Mouse (Mus musculus) right cerebral cortex, postnatal 14 days (tissue): Measurements from ENCODE around the gene Ephb3.

Experiments
- DNase-seq: peaks from one replicate; pipeline ENCODE4 v3.0.0; 2022

Gene Ephb3

DNA sequence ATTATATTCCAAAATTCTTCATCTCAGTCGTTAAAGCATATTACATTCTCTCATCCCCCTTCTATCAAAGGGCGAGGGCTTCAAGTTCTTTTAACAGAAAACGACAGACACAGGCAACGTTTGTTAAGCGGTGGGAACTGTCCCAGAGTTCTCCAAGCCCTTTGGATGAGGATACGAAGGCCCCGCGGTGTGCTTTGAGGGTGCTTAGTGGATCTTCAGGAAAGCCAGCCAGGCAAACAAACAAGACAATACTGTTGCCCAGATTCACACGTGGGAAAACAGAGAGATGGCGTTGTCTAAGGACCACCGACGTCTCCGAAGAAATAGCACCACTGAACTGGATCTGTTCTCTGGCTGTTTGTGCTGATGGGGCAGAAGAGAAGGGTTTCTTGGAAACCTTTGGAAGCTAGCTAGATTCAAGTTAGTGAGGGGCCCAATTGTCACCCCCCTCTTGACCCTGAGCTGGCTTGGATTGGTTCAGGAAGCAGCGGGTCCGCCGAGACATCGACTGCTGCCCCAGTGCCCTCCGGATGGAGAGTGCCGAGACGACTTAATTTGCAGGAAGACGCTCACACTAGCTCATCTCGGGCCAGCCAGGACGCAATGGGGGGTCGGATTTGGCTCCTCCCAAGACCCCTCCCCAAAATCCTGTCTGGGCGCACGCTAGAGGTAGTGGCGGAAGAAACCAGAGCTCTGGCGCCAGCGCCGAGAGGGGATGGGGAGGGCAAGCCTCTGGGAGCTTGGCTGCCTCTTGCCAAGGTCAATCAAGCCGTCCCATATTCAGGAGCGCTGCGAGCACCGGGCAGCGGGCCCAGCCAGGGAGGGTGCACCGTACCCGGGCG, 43.5 kb downstream of the Ephb3 start:
- peak; percentile 36 for DNase-seq

DNA sequence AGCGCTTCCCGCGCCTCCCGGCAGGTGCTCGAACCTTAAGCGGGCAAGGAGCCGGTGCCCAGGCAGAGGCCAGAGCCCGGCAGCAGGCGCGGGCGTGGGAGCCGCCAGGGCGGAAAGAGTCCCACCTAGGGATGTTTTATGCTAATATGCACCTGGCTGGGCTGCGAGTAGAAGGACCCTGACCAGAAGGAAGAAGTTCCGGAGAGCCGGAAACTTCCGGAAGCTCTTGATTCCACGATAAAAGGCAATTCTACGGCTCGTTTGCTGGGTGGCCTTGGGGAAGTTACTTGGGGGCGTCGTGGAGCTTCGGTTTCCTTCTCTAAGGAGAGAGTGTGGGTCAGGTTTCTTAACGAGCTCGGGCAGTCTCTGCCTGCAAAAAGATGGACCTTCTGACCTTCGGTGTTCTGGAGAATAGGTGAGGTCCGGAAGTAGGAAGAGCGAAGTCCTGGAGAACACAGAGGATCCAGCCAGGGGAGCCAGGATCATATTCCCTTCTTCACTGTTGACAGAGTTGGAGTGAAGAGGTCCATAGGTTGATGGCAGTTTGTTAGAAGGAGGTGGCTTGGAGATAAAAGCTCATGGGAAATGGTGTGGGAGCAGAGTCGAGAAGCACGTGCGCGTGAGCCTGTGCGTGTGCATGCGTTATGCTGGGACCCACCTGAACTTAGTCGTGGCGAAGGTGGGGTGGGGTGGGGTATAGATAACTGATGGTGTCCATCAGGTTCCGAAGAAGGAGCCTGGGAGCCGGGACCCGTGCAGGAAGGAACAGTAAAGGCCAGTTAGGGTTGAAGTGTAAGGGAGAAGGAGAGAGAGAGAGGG, 44.4 kb downstream of the Ephb3 start:
- no peak for DNase-seq

DNA sequence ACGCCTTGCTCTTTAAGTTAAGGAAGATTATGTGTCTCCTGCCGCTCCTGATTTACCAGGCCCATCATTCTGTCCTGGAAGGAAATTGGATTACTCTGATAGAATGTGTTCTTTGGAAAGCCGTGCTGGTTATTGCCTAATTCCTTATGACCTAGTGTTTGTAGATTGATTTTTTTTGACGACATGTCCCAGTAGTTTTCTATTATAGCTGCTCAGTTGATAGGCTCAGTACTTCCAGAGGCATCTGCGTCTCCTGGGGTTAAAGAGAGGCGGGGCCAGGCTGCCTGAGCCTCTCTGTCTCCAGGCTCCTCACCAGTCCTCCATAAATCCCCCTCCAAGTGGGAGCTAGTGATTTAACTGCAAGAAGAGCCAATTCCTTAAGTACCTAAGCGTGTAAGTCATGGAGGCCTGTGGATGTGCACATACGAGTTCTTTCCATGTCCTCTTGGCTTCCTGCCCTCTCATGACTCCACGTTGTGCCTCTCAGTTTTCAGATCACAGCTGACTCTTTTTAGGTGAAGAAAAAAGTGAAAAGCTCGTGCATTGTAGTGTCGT, 47.9 kb downstream of the Ephb3 start:
- no peak for DNase-seq

DNA sequence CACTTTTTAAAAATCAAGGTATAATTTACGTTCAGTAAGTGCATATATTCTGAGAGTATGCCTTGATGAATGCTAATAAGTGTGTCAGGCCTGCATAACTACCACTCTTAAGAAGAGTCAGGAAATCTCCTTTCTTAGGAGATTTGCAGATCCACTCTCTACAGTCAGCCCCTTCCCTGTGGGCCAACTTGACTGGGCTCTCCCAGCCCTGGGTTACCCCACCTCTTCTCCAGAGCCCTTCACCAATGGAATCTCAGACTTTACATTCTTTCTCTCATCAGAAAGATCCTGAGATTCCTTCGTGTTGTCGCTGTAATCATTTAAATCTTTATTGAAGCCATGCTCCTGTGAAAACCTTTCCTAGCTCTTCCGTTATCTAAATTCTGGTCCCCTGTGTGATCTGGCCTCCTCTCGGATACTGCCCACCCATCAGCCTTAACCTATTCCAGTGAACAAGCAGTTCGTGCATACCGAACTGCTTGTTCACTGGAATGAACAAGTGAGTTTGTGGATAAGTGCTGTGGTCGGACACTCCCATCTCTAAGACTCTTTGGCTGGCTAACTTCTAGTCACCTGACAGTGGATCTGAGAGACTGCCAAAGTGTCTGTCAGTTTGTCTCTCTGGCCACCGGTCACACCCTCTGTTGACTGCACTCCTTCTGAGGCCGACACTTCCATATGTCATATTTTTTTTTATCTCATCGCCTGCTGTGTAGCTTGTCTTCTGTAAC, 51.2 kb downstream of the Ephb3 start:
- DNase-seq = no peak

DNA sequence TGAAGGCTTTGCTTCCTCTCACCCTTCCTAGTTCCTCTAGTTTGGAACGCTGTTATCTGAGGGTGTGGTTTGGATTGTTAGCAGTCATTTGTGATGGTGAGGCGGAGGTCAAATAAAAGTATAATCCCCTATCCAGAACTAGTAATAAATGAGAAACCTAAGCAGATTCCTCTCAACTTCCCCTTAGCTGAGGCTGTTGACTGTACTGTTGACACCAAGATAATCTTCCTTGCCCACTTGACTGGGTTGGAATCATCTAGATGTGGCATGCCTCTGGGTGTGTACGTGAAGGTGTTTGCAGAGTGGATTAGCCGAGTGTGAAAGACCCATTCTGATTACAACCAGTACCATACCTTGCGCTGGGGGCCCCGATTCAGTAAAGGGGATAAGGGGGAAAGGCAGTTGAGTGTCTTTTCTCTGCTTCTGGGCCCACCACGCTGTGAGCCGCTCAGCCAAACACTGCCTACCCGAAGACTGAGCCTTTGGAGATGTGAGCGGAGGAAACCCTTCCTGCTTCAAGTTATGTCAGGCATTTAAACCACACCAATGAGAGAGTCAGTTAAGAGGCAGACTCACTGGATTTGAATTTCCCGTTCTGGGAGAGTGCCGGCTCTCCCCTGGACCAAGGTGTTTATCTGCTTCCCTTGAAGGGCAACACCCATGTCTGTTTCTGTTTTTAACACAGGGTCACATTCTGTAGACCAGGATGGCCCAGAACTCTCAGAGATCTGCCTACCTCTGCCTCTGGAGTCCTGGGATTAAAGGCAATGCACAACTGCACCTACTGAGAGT, 52.2 kb downstream of the Ephb3 start:
- no peak for DNase-seq

DNA sequence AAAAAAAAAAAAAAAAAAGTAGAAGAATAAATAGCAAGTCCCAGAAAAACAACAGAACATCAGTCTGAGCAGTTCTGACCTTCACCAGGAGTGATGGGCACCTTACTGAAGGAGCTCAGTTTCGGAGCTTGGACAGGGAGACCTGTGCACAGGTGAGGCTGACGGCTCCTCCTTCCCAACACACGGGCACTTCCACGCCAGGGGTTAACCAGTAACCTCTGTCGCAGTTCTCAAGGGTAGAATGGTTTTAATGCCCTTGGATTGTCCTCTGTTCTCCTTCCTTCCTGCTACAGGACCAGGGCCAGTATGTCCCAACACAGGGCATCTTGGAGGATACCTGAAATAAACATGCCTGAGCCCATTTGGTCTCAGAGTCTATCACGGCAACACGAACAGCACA, 60.9 kb downstream of the Ephb3 start:
- DNase-seq = no peak

DNA sequence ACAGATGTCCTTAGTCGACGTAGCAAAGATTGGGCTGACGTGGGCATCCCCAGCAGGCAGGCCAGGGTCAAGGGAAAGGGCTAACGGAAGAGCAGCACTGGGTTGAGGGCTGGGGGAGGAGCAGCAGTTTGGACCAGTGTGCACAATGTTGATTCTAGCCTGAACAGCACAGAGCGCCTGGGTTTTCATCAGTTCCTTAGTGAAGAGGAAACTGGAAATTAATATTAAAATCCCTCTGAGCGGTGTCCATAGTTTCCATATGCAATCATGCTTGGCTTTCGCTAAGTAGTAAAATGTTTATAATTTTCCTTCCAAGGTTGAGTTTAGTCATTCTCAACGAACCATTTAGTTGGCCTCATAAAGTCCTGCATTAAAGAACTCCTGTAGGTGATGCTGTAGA, 65.2 kb downstream of the Ephb3 start:
- DNase-seq = no peak

DNA sequence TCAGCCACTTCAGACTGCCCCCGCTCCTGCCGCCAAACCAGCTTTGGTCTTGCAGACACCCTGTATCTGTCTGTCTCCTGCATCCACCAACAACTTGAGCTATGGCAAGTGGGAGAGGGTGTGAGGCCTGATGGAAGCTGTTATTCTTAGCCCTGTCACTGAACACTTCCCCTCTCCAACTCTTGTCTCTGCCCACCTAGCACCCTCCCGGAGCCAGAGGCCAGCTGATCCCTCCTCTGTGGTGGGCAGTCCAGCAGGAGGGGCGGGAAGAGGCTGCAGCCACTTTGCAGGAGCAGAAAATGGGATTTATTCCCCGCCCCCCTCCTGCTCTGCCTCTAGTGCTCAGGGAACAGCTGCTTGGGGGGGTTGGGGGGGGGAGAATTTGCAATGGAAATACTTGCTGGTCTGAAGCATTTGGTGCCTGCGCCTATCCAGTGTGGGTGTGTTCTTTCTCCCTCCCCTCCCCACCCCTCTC, 67.3 kb downstream of the Ephb3 start:
- peak; percentile 47 for DNase-seq

DNA sequence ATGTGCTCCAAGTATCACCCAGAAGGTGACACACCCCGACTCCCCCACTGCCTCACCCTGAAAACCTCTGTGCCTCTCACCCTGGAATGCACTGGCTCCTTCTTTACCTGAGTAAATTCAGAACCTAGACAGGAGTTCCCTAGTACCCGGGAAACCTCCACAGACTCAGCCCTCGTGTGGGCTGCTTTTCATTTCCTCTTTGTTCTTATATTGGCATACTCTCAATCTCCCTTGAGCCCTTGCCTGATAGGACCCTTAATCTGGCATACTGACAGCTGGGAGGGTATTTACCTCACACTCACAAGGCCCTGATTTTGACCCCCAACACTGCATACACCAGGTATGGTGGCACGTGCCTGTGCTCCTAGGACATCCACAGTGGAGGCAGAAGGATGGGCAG, 68.2 kb downstream of the Ephb3 start:
- DNase-seq = no peak
